Mouse (Mus musculus): ENCODE results near the gene Slc36a3.

GRCm38 (mm10) chr11:55120821-55121271, 30.7 kb downstream of the Slc36a3 start:
- TF ChIP-seq CTCF (IDR thresholded peaks at IDR 0.05) (no peak), EP300 (IDR thresholded peaks at IDR 0.05; ENCODE audit: insufficient read depth, low read depth, low read length) (no peak)
